Mouse (Mus musculus) ES-Bruce4 (cell line): ENCODE results near the gene Baiap2l2. TPM values are rescaled to one million over a fixed set of nuclear protein-coding genes. Genes with fewer than 3 reads are reported as not detected.

Source experiments
- H3K27ac ChIP-seq: 2 replicates; pipeline ENCODE4 v1.5.1; 2012; ENCODE audit warnings: low read length, inconsistent platforms; ENCODE audit not compliant: insufficient read depth
- H3K27me3 ChIP-seq: 2 replicates; pipeline ENCODE4 v1.6.1; 2012; ENCODE audit warnings: mild to moderate bottlenecking, low read length, inconsistent platforms; ENCODE audit not compliant: control insufficient read depth, poor library complexity, insufficient read depth, severe bottlenecking
- H3K36me3 ChIP-seq: 2 replicates; pipeline ENCODE4 v1.6.1; 2012; ENCODE audit warnings: inconsistent platforms, mild to moderate bottlenecking, low read length, moderate library complexity; ENCODE audit not compliant: control insufficient read depth, poor library complexity, insufficient read depth, severe bottlenecking
- H3K4me1 ChIP-seq: one replicate; pipeline ENCODE4 v1.8.1; 2011; ENCODE audit warnings: low read length; ENCODE audit not compliant: control insufficient read depth, insufficient read depth
- H3K4me3 ChIP-seq: 2 replicates; pipeline ENCODE4 v1.5.1; 2011; ENCODE audit warnings: low read depth, mild to moderate bottlenecking, low read length
- H3K9ac ChIP-seq: 2 replicates; pipeline ENCODE4 v1.6.1; 2012; ENCODE audit warnings: low read depth, mild to moderate bottlenecking, inconsistent platforms; ENCODE audit not compliant: poor library complexity, severe bottlenecking
- H3K9me3 ChIP-seq: replicated peaks from 2 replicates; pipeline ENCODE4 v1.6.1; 2012; ENCODE audit warnings: mild to moderate bottlenecking, low read length, inconsistent platforms; ENCODE audit not compliant: control insufficient read depth, poor library complexity, insufficient read depth, severe bottlenecking
- CTCF ChIP-seq: IDR thresholded peaks from one replicate; pipeline ENCODE4 v1.8.1; 2011; ENCODE audit warnings: low read depth, low read length
- EP300 ChIP-seq: IDR thresholded peaks from 2 replicates; pipeline ENCODE4 v1.6.1; 2011; ENCODE audit warnings: low read depth, low read length; ENCODE audit not compliant: insufficient read depth
- POLR2A ChIP-seq: IDR thresholded peaks from one replicate; pipeline ENCODE4 v1.8.1; 2011; ENCODE audit warnings: low read length; ENCODE audit not compliant: insufficient read depth
- polyA plus RNA-seq: library from polyadenylated mRNA; stranded (reverse); fragments of >200 nt; gene quantifications from 2 replicates; pipeline ENCODE4 v1.2.4, GENCODE M21; 2011; ENCODE audit warnings: low read depth; ENCODE audit not compliant: missing spikeins, insufficient read depth, insufficient read length

The Baiap2l2 gene
- polyA plus RNA-seq, 1 experiment = 0.69 TPM

GRCm38 (mm10) chr15:79224685-79225084, 60.7 kb downstream of the Baiap2l2 start:
- TF ChIP-seq POLR2A (no peak), CTCF (peak; percentile 89)
- Histone ChIP-seq H3K9ac (no peak overlapping the region), H3K27me3 (no peaks in the 10 kb centered on the region), H3K9me3 (no peaks in the 10 kb centered on the region), H3K27ac (no peak overlapping the region), H3K4me3 (no peak overlapping the region), H3K4me1 (peaks cover 4% of the 10 kb centered on the region), H3K36me3 (no peaks in the 10 kb centered on the region)

GRCm38 (mm10) chr15:79223641-79224040, 61.7 kb downstream of the Baiap2l2 start:
- H3K27me3 ChIP-seq = no peaks in the 10 kb centered on the region
- no peak for TF ChIP-seq POLR2A
- TF ChIP-seq EP300 = 0 out of 2 replicates have a peak, but pooled peaks have one; percentile 13
- no peaks in the 10 kb centered on the region for H3K36me3 ChIP-seq
- no peaks in the 10 kb centered on the region for H3K9me3 ChIP-seq
- no peak overlapping the region for H3K27ac ChIP-seq
- H3K4me3 ChIP-seq = no peak overlapping the region
- H3K4me1 ChIP-seq = peaks cover 4% of the 10 kb centered on the region
- H3K9ac ChIP-seq = no peak overlapping the region

GRCm38 (mm10) chr15:79219572-79219971, 65.8 kb downstream of the Baiap2l2 start:
- no peak overlapping the region for H3K9ac ChIP-seq
- H3K27me3 ChIP-seq = no peaks in the 10 kb centered on the region

GRCm38 (mm10) chr15:79216191-79216590, 69.1 kb downstream of the Baiap2l2 start:
- Histone ChIP-seq H3K4me1 (no peaks in the 10 kb centered on the region), H3K9me3 (no peaks in the 10 kb centered on the region), H3K36me3 (no peaks in the 10 kb centered on the region), H3K4me3 (no peak overlapping the region), H3K9ac (no peak overlapping the region), H3K27ac (no peak overlapping the region), H3K27me3 (no peaks in the 10 kb centered on the region)
- TF ChIP-seq POLR2A (no peak), CTCF (no peak), EP300 (no peak)

More at GRCm38 (mm10) chr15:79219572-79219971, 65.8 kb downstream of the Baiap2l2 start:
- H3K4me3 ChIP-seq = no peak overlapping the region
- H3K9me3 ChIP-seq = no peaks in the 10 kb centered on the region
- no peaks in the 10 kb centered on the region for H3K36me3 ChIP-seq
- no peak overlapping the region for H3K27ac ChIP-seq
- TF ChIP-seq EP300 = no peak
- H3K4me1 ChIP-seq = peaks cover 4% of the 10 kb centered on the region

GRCm38 (mm10) chr15:79213591-79213990, 71.7 kb downstream of the Baiap2l2 start:
- Histone ChIP-seq H3K9me3 (no peaks in the 10 kb centered on the region), H3K36me3 (no peaks in the 10 kb centered on the region), H3K4me1 (peaks cover 4% of the 10 kb centered on the region), H3K27ac (no peak overlapping the region; the same call in 1 of the 2 replicates), H3K9ac (peak overlapping the region; percentile 73), H3K4me3 (no peak overlapping the region; the same call in 1 of the 2 replicates), H3K27me3 (no peaks in the 10 kb centered on the region)
- TF ChIP-seq POLR2A (no peak), CTCF (no peak), EP300 (no peak)

GRCm38 (mm10) chr15:79212750-79213446, 72.4 kb downstream of the Baiap2l2 start:
- Histone ChIP-seq H3K4me3 (peak overlapping the region; percentile 29), H3K9me3 (no peaks in the 10 kb centered on the region), H3K4me1 (peaks cover 6% of the 10 kb centered on the region), H3K9ac (peak overlapping the region; percentile 73), H3K27ac (peak overlapping the region; percentile 48), H3K36me3 (no peaks in the 10 kb centered on the region), H3K27me3 (no peaks in the 10 kb centered on the region)
- TF ChIP-seq CTCF (no peak), POLR2A (no peak)
